Mouse (Mus musculus) megakaryocyte, embryonic 14.5 days (primary cell): ENCODE results near the gene Rbms3. TPM values are rescaled to one million over a fixed set of nuclear protein-coding genes. Genes with fewer than 3 reads are reported as not detected.

Source experiments
- H3K27me3 ChIP-seq: replicated peaks from 2 replicates; pipeline ENCODE3; 2012; ENCODE audit warnings: inconsistent platforms
- H3K36me3 ChIP-seq: replicated peaks from 2 replicates; pipeline ENCODE3; 2012; ENCODE audit warnings: low read length, inconsistent platforms, mixed read lengths
- H3K4me1 ChIP-seq: 2 replicates; pipeline ENCODE4 v1.6.1; 2012; ENCODE audit warnings: inconsistent platforms
- H3K4me3 ChIP-seq: replicated peaks from 2 replicates; pipeline ENCODE3; 2012; ENCODE audit warnings: moderate library complexity, mild to moderate bottlenecking, inconsistent platforms
- H3K9me3 ChIP-seq: 2 replicates; pipeline ENCODE4 v1.6.1; 2012; ENCODE audit warnings: inconsistent platforms
- FLI1 ChIP-seq: IDR thresholded peaks from 2 replicates; pipeline ENCODE4 v1.6.1; 2012; ENCODE audit warnings: low read length, inconsistent platforms, mixed read lengths
- GATA1 ChIP-seq: IDR thresholded peaks from 3 replicates; pipeline ENCODE4 v1.6.1; 2012; ENCODE audit warnings: mixed read lengths, low read length, inconsistent platforms, borderline replicate concordance
- polyA plus RNA-seq: library from polyadenylated mRNA; stranded (reverse); fragments of >175 nt; gene quantifications from 2 replicates; pipeline ENCODE4 v1.2.3, GENCODE M21; 2012; ENCODE audit warnings: low replicate concordance; ENCODE audit not compliant: insufficient read depth

Gene Rbms3
- polyA plus RNA-seq, 1 experiment, result not detected

DNA sequence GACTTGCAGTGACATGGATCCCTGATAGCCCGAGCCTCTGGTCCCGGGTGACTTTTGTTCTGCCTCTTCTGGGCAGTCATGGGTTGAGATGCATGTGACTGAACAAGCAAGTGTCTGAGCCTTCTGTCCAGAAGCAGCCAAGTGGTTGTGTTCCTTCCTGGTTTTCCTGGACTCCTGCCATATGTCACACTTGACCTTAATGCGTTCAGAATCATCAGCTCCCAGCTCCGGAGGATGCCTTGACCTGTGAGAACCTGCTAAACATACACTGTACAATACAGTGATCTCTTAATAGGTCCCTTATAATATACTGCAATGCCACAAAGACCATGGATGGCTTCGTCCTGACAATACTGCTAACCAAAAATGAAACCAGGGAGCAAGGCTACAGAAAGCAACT, 798.3 kb downstream of the Rbms3 start:
- H3K4me3 ChIP-seq, result no peak overlapping the region
- TF ChIP-seq GATA1 (no peak), FLI1 (no peak)

GRCm38 (mm10) chr9:116829929-116830328, 799.8 kb downstream of the Rbms3 start:
- Histone ChIP-seq H3K27me3 (no peaks in the 10 kb centered on the region), H3K36me3 (no peaks in the 10 kb centered on the region), H3K9me3 (peaks cover 13% of the 10 kb centered on the region), H3K4me3 (no peak overlapping the region), H3K4me1 (no peaks in the 10 kb centered on the region)
- TF ChIP-seq FLI1 (no peak), GATA1 (no peak)

More for the DNA sequence above, 798.3 kb downstream of the Rbms3 start:
- H3K4me1 ChIP-seq, result no peaks in the 10 kb centered on the region
- no peaks in the 10 kb centered on the region for H3K27me3 ChIP-seq
- H3K36me3 ChIP-seq, result no peaks in the 10 kb centered on the region
- H3K9me3 ChIP-seq, result peaks cover 15% of the 10 kb centered on the region

DNA sequence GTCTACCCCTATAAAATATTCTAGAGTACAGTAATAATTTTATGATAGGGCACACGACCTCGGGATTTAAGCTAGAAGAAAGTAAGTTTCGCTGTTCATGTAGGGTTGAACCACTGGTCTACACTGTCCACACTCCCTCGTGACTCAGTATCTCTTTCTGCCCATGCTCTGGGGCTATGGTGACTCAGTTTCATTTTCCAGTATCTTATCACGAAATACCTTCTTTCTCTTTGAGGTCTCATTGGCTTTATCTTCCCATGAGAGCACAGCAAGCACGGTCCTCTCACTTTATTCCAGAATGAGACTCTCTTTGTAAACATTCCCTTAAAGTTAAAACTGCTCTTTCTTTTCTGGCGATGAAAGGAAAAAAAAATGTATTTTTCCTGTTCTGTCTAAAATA, 808.1 kb downstream of the Rbms3 start:
- Histone ChIP-seq H3K27me3 (no peaks in the 10 kb centered on the region), H3K9me3 (peaks cover 12% of the 10 kb centered on the region), H3K36me3 (no peaks in the 10 kb centered on the region), H3K4me1 (no peaks in the 10 kb centered on the region), H3K4me3 (no peak overlapping the region)
- TF ChIP-seq FLI1, result no peak
- TF ChIP-seq GATA1, result no peak

GRCm38 (mm10) chr9:116817196-116817595, 812.5 kb downstream of the Rbms3 start:
- Histone ChIP-seq H3K27me3 (no peaks in the 10 kb centered on the region), H3K4me1 (no peaks in the 10 kb centered on the region), H3K9me3 (peaks cover 16% of the 10 kb centered on the region), H3K36me3 (no peaks in the 10 kb centered on the region), H3K4me3 (no peak overlapping the region)
- no peak for TF ChIP-seq FLI1

DNA sequence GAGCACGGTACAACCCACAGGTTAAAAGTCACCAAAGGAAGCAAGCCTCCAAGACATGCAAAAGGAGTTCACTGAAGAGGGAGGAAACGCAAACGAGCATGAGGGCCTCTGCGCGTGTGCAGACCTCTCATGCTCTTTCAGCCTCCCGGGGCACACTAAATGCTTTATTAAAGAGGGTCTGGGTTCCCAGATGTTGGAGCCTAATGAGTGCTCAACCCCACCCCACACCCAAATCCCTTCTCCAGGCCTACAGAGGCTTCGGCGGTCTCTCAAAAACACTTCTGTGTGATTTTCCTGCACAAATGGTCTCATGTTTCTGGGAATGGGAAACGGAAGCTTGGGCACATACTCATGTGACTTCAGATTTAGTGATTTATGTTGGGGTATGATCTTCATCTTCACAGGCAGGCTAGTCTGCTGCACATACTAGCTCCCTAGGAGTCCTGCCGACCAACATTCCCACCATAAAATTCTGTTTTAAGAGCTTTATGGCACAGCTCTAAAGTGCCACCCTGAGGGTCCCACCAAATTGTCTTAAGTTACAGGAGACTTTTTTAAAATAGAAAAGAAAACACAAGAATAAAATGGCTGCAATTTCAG, 815.1 kb downstream of the Rbms3 start:
- H3K27me3 ChIP-seq, result no peaks in the 10 kb centered on the region
- H3K9me3 ChIP-seq, result peaks cover 20% of the 10 kb centered on the region
- no peaks in the 10 kb centered on the region for H3K36me3 ChIP-seq
- H3K4me3 ChIP-seq, result no peak overlapping the region
- no peaks in the 10 kb centered on the region for H3K4me1 ChIP-seq
- TF ChIP-seq FLI1 (no peak), GATA1 (no peak)

DNA sequence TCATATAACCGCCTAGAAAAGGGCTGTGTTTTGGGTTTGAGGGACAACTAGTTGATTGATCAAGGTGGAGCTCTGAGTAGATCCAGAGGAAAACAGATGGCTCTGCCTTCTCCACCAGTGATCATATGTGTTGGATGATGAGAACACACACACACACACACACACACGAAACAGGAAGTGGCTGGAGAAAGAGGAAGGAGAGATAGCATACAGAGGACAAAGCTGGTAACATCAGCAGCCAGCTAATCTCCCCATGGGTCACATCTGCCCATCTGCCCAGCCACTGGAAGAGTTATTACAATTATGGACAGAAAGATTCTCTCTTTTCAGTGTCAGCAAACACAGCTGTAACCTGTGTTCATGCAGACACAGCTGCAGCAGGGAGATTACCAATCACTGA, 816.3 kb downstream of the Rbms3 start:
- Histone ChIP-seq H3K9me3 (peaks cover 26% of the 10 kb centered on the region), H3K4me1 (no peaks in the 10 kb centered on the region), H3K4me3 (no peak overlapping the region), H3K27me3 (no peaks in the 10 kb centered on the region), H3K36me3 (no peaks in the 10 kb centered on the region)
- no peak for TF ChIP-seq GATA1
- no peak for TF ChIP-seq FLI1

- H3K4me3 ChIP-seq, result no peak overlapping the region
- no peaks in the 10 kb centered on the region for H3K4me1 ChIP-seq
Measured at GRCm38 (mm10) chr9:116809260-116809659, 820.5 kb downstream of the Rbms3 start.

DNA sequence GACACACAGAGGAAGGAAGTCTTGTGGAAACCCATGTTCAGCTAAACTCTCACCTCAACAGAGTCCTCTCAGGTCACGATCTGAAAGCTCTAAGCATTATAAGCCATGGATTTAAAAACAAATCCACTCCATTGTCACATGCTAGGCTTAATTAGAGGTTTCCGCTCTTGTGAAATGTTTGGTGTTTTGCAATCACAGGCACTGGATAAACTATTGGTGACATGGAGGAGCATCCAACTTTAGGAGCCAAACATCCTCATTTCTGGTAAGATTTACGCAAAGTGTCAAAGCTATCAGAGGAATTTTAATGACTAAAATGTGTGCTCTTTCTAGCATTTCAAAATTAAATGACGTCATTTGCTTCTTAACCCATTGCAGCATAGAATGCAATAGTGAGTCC, 821.3 kb downstream of the Rbms3 start:
- no peaks in the 10 kb centered on the region for H3K36me3 ChIP-seq
- TF ChIP-seq FLI1 (no peak), GATA1 (no peak)
- H3K27me3 ChIP-seq, result no peaks in the 10 kb centered on the region
- no peaks in the 10 kb centered on the region for H3K4me1 ChIP-seq
- H3K9me3 ChIP-seq, result peaks cover 28% of the 10 kb centered on the region
- H3K4me3 ChIP-seq, result no peak overlapping the region

More at GRCm38 (mm10) chr9:116809260-116809659, 820.5 kb downstream of the Rbms3 start:
- H3K36me3 ChIP-seq, result no peaks in the 10 kb centered on the region
- no peaks in the 10 kb centered on the region for H3K27me3 ChIP-seq
- peaks cover 28% of the 10 kb centered on the region for H3K9me3 ChIP-seq
- TF ChIP-seq GATA1 (no peak), FLI1 (no peak)

GRCm38 (mm10) chr9:116807166-116808081, 822.3 kb downstream of the Rbms3 start:
- Histone ChIP-seq H3K36me3 (no peaks in the 10 kb centered on the region), H3K27me3 (no peaks in the 10 kb centered on the region), H3K4me3 (no peak overlapping the region), H3K9me3 (peaks cover 28% of the 10 kb centered on the region), H3K4me1 (no peaks in the 10 kb centered on the region)
- no peak for TF ChIP-seq GATA1

DNA sequence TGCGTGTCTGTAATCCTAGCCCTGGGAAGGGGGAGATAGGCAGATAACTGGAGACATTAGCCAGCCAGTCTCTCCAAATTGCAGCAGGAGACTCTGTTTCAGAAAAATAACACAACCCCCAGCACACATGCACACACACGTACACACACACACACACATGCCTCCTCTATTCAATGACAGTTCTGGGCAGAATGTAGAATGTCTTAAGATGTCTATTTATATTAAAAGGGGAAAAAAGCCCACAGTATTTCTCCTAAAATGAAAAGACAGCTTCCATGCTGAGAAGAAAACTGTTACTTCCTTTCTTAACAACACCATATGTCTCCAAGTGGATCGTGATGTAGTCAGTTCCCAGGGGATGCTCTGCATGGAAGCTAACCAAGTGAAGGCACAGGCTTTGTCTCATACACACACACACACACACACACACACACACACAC, 826.4 kb downstream of the Rbms3 start:
- Histone ChIP-seq H3K27me3 (no peaks in the 10 kb centered on the region), H3K36me3 (no peaks in the 10 kb centered on the region), H3K9me3 (peaks cover 19% of the 10 kb centered on the region), H3K4me1 (no peaks in the 10 kb centered on the region), H3K4me3 (no peak overlapping the region)
- TF ChIP-seq GATA1 (no peak), FLI1 (no peak)
